Mouse (Mus musculus): ENCODE results near the gene Tgfb3. TPM values are rescaled to one million over a fixed set of nuclear protein-coding genes. Genes with fewer than 3 reads are reported as not detected.

Gene Tgfb3
- total and polyA plus RNA-seq, 3 experiments = 0.34 TPM; not detected in 2

- H3K79me2 ChIP-seq (replicated peaks; ENCODE audit: control insufficient read depth, extremely low read depth, insufficient read depth, poor library complexity, severe bottlenecking) = no peaks in the 10 kb centered on the region
- peaks cover 2 to 12% of the 10 kb centered on the region in 2 experiments for H3K36me3 ChIP-seq (replicated peaks in 1 of 2; ENCODE audit: control insufficient read depth in 1 of 2, insufficient read depth in 1 of 2, low read length in 1 of 2)
- H3K27ac ChIP-seq (ENCODE audit: insufficient read depth, low read depth) = no peak overlapping the region
- no peak overlapping the region for H3K4me3 ChIP-seq (replicated peaks in 1 of 3; ENCODE audit: low read depth in 2 of 3, low read length in 2 of 3, poor library complexity in 1 of 3)
- no peak for TF ChIP-seq ZC3H11A (IDR thresholded peaks at IDR 0.05; ENCODE audit: low read depth, low read length)
- TF ChIP-seq POLR2AphosphoS2 (IDR thresholded peaks at IDR 0.05; ENCODE audit: low read depth, low read length) = no peak
- TF ChIP-seq MAFK (IDR thresholded peaks at IDR 0.05; ENCODE audit: insufficient replicate concordance, low read length) = no peak
- in situ Hi-C loops (cut with MboI; ENCODE audit: low pct_ligation_motif_present, low pct_unique_long_range_greater_than_20kb, low sequenced_read_pairs) (loop anchor here (10.0 kb wide), 1 partner anchor 48 kb away; the partner anchor contains the start of gene Tgfb3), dilution Hi-C loops (cut with MboI; ENCODE audit: extremely low pct_ligation_motif_present, extremely low pct_unique_long_range_greater_than_20kb, low sequenced_read_pairs) (no loop called here)
- no peak overlapping the region for H3K4me2 ChIP-seq (ENCODE audit: insufficient read depth, low read depth, poor library complexity, severe bottlenecking)
- H3K27me3 ChIP-seq (replicated peaks) = no peaks in the 10 kb centered on the region
- no peak for DNase-seq (ENCODE audit: extremely low read depth)
- no peak overlapping the region for H3K9ac ChIP-seq (ENCODE audit: insufficient read depth, low read depth)
- no peaks in the 10 kb centered on the region for H3K9me3 ChIP-seq (replicated peaks; ENCODE audit: low read length)
- H3K4me1 ChIP-seq (ENCODE audit: control insufficient read depth in 1 of 2, insufficient read depth in 2 of 2) = no peaks in the 10 kb centered on the region
Measured at GRCm38 (mm10) chr12:86027000-86027399, 51.8 kb downstream of the Tgfb3 start.

GRCm38 (mm10) chr12:86025480-86025879 lies 53.4 kb downstream of the Tgfb3 start:
- H3K27ac ChIP-seq (ENCODE audit: insufficient read depth, low read depth) = no peak overlapping the region
- no peaks in the 10 kb centered on the region for H3K27me3 ChIP-seq (replicated peaks)
- no peaks in the 10 kb centered on the region for H3K4me1 ChIP-seq (ENCODE audit: control insufficient read depth in 1 of 2, insufficient read depth in 2 of 2)
- no peak overlapping the region for H3K9ac ChIP-seq (ENCODE audit: insufficient read depth, low read depth)
- TF ChIP-seq RCOR1 (conservative IDR thresholded peaks at IDR 0.05; ENCODE audit: low read depth, low read length) (no peak), ZNF384 (IDR thresholded peaks at IDR 0.05; ENCODE audit: low read depth, low read length) (no peak), MEF2A (IDR thresholded peaks at IDR 0.05; ENCODE audit: borderline replicate concordance, low read depth, low read length) (no peak), HCFC1 (IDR thresholded peaks at IDR 0.05; ENCODE audit: low read depth, low read length) (no peak), TBP (conservative IDR thresholded peaks at IDR 0.05; ENCODE audit: low read depth, low read length) (no peak), NELFE (IDR thresholded peaks at IDR 0.05; ENCODE audit: low read depth, low read length) (no peak), GABPA (IDR thresholded peaks at IDR 0.05; ENCODE audit: insufficient replicate concordance, low read depth, low read length) (no peak), JUN (IDR thresholded peaks at IDR 0.05; ENCODE audit: insufficient read depth, low read depth, low read length) (no peak), CHD1 (IDR thresholded peaks at IDR 0.05; ENCODE audit: low read depth, low read length) (no peak), POLR2A (IDR thresholded peaks at IDR 0.05; ENCODE audit: low read depth, low read length) (no peak), TCF12 (IDR thresholded peaks at IDR 0.05; ENCODE audit: low read depth, low read length) (no peak), IRF4 (IDR thresholded peaks at IDR 0.05; ENCODE audit: low read depth, low read length) (no peak)
- H3K4me3 ChIP-seq (replicated peaks in 1 of 3; ENCODE audit: low read depth in 2 of 3, low read length in 2 of 3, poor library complexity in 1 of 3) = no peak overlapping the region
- dilution Hi-C loops (cut with MboI; ENCODE audit: extremely low pct_ligation_motif_present, extremely low pct_unique_long_range_greater_than_20kb, low sequenced_read_pairs) (no loop called here), in situ Hi-C loops (cut with MboI; ENCODE audit: low pct_ligation_motif_present, low pct_unique_long_range_greater_than_20kb, low sequenced_read_pairs) (loop anchor here (10.0 kb wide), 1 partner anchor 49 kb away; the partner anchor contains the start of gene Tgfb3)
- peaks cover 2 to 18% of the 10 kb centered on the region in 2 experiments for H3K36me3 ChIP-seq (replicated peaks in 1 of 2; ENCODE audit: control insufficient read depth in 1 of 2, insufficient read depth in 1 of 2, low read length in 1 of 2)
- no peaks in the 10 kb centered on the region for H3K9me3 ChIP-seq (replicated peaks; ENCODE audit: low read length)
- DNase-seq (ENCODE audit: extremely low read depth) = no peak
- H3K79me2 ChIP-seq (replicated peaks; ENCODE audit: control insufficient read depth, extremely low read depth, insufficient read depth, poor library complexity, severe bottlenecking) = no peaks in the 10 kb centered on the region
- no peak overlapping the region for H3K4me2 ChIP-seq (ENCODE audit: insufficient read depth, low read depth, poor library complexity, severe bottlenecking)

All from CH12.LX (cell line).